Mouse (Mus musculus) thymus, adult 2 months (tissue): ENCODE results near the gene Nkx6-1.

ENCODE experiments used
- CTCF ChIP-seq: fragments of 200-500 bp; IDR thresholded peaks from 2 replicates; pipeline ENCODE4 v1.5.1; 2012; ENCODE audit warnings: mild to moderate bottlenecking, control low read depth, low read length, moderate library complexity, borderline replicate concordance; ENCODE audit not compliant: control insufficient read depth, poor library complexity, insufficient read depth; ENCODE audit errors: extremely low read depth
- POLR2A ChIP-seq: fragments of 200-500 bp; IDR thresholded peaks from 2 replicates; pipeline ENCODE4 v1.6.1; 2012; ENCODE audit warnings: mild to moderate bottlenecking, low read length, control low read depth, moderate library complexity; ENCODE audit not compliant: control insufficient read depth, poor library complexity, insufficient read depth; ENCODE audit errors: extremely low read depth

DNA sequence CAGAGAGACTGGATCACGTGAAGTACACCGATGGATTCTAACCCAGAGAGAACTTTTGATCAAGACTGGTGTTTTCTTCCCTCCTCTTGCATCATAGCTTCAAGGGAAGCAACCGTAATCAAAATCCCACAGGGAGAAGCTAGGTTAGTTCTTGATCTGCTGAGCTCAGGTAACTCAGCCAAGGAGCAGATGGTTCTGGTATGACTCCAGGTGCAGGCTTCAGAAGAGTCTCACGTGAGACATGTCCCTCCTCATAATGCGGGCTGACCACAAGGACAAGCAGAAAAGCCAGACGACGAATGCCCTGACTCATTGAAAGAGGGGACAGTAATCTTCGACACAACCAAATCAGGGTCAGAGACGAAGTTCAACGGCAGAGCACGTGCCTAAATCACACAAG is 37.8 kb upstream of the Nkx6-1 start:
- no peak for TF ChIP-seq CTCF
- TF ChIP-seq POLR2A = no peak
